ENCODE assay signal across 8 mouse cellular contexts in genomic region chr11:69096987-69097900, GRCm38 (mm10). TPM values are rescaled to one million over a fixed set of nuclear protein-coding genes. Genes with fewer than 3 reads are reported as not detected.
DNase-seq lines count a peak whose midpoint lies in the region; ATAC-seq and TF ChIP-seq lines count a peak whose summit lies in the region.

No protein-coding gene starts in this region.

- TF ChIP-seq CTCF in cerebellum, adult 2 months (IDR thresholded peaks at IDR 0.05; ENCODE audit: borderline replicate concordance, insufficient read depth, low read depth, low read length): no peak

- H3K4me1 ChIP-seq in cerebellum, adult 2 months (ENCODE audit: control insufficient read depth, insufficient read depth, low read length): peaks cover 29% of the 10 kb centered on the region
- H3K4me1 ChIP-seq in lung, embryonic 16.5 days (replicated peaks; ENCODE audit: control insufficient read depth, insufficient read depth, low read length): peaks cover 38% of the 10 kb centered on the region

- peaks cover 20% of the 10 kb centered on the region for H3K36me3 ChIP-seq in lung, embryonic 16.5 days (ENCODE audit: control insufficient read depth, insufficient read depth, low read length)

- 2% methylated on average over 29 of the region's 29 CpGs for WGBS in cerebellum, adult 2 months
- 1% methylated on average over 29 of the region's 29 CpGs for WGBS in lung, embryonic 16.5 days

- peak overlapping the region; percentile 85 for H3K27ac ChIP-seq in cerebellum, adult 2 months (ENCODE audit: insufficient read depth, low read length)
- peak overlapping the region; percentile 98 for H3K27ac ChIP-seq in lung, embryonic 16.5 days (ENCODE audit: low read length)

- TF ChIP-seq POLR2A in cerebellum, adult 2 months (IDR thresholded peaks at IDR 0.05; ENCODE audit: borderline replicate concordance, insufficient read depth, low read length): peak; percentile 40; the same call in 1 of the 2 replicates

- H3K4me2 ChIP-seq in lung, embryonic 16.5 days (ENCODE audit: low read depth, low read length): peak overlapping the region; percentile 96

- no peaks in the 10 kb centered on the region for H3K9me3 ChIP-seq in lung, embryonic 16.5 days (ENCODE audit: control insufficient read depth, low read length)

- peak; percentile 3 to 29 for ATAC-seq in hematopoietic stem cell, adult 5-6 weeks (replicated peaks in 1 of 2; ENCODE audit: insufficient read depth in 1 of 2, low FRiP score in 2 of 2, low TSS enrichment in 1 of 2, low read depth in 1 of 2, poor library complexity in 2 of 2, severe bottlenecking in 2 of 2)
- ATAC-seq in lung, embryonic 16.5 days (ENCODE audit: low read depth): peak; percentile 59

- H3K9ac ChIP-seq in lung, embryonic 16.5 days (ENCODE audit: low read length): peak overlapping the region; percentile 86

- no peaks in the 10 kb centered on the region for H3K27me3 ChIP-seq in cerebellum, adult 2 months (ENCODE audit: control insufficient read depth, insufficient read depth, low read length)
- no peaks in the 10 kb centered on the region for H3K27me3 ChIP-seq in lung, embryonic 16.5 days (ENCODE audit: control insufficient read depth, insufficient read depth, low read depth, low read length)

- H3K4me3 ChIP-seq in cerebellum, adult 2 months (replicated peaks; ENCODE audit: insufficient read depth, low read depth, low read length): peak overlapping the region; percentile 54
- peak overlapping the region; percentile 68 for H3K4me3 ChIP-seq in lung, embryonic 16.5 days (ENCODE audit: low read length)

- DNase-seq in ES-CJ7 (ENCODE audit: low read depth, low spot score): peak; percentile 81
- peak; percentile 92 for DNase-seq in cerebellum, adult 2 months
- peak; percentile 76 for DNase-seq in forelimb bud, embryonic 11.5 days (ENCODE audit: low read depth, low spot score)
- DNase-seq in layer of hippocampus, adult 9-11 months: peak; percentile 98
- DNase-seq in ovary, adult 18-20 months (ENCODE audit: low spot score): peak; percentile 99
- DNase-seq in thymus, postnatal 0 days (ENCODE audit: low spot score): peak; percentile 78

RNA-seq across cellular contexts. Expression of gene Per1, which starts 2.2 kb away (rescaled TPM):
- 34.4 and 37.2 TPM in 2 replicates for polyA plus RNA-seq in cerebellum, adult 2 months (2012; rRNA removed)
- 33.6 and 42.1 TPM in 2 replicates for total RNA-seq in hematopoietic stem cell, adult 5-6 weeks (2017)
- polyA plus RNA-seq in lung, embryonic 16.5 days (2015; fragmentation: Nextera tagmentation; extraction: Ambion mirVana): 31.1 and 32.4 TPM in 2 replicates
- 3.5 and 4.7 TPM in 2 replicates for polyA plus RNA-seq in thymus, postnatal 0 days (2015; fragmentation: Nextera tagmentation; extraction: Ambion mirVana)

RNA-seq across cellular contexts. Expression of gene Vamp2, which starts 9.0 kb away (rescaled TPM):
- 672 and 700 TPM in 2 replicates for polyA plus RNA-seq in cerebellum, adult 2 months (2012; rRNA removed)
- total RNA-seq in hematopoietic stem cell, adult 5-6 weeks (2017): 20.9 and 22.5 TPM in 2 replicates
- 80.6 and 85.2 TPM in 2 replicates for polyA plus RNA-seq in lung, embryonic 16.5 days (2015; fragmentation: Nextera tagmentation; extraction: Ambion mirVana)
- 35.9 and 38.5 TPM in 2 replicates for polyA plus RNA-seq in thymus, postnatal 0 days (2015; fragmentation: Nextera tagmentation; extraction: Ambion mirVana)

RNA-seq across cellular contexts. Expression of gene Hes7, which starts 23.0 kb away (rescaled TPM):
- polyA plus RNA-seq in cerebellum, adult 2 months (2012; rRNA removed): 0.44 and 0.59 TPM in 2 replicates
- total RNA-seq in hematopoietic stem cell, adult 5-6 weeks (2017): not detected in 2 replicates
- 0.38 and 0.43 TPM in 2 replicates for polyA plus RNA-seq in lung, embryonic 16.5 days (2015; fragmentation: Nextera tagmentation; extraction: Ambion mirVana)
- polyA plus RNA-seq in thymus, postnatal 0 days (2015; fragmentation: Nextera tagmentation; extraction: Ambion mirVana): 0.39 and 0.71 TPM in 2 replicates

RNA-seq across cellular contexts. Expression of gene 9130213A22Rik, which starts 25.1 kb away (rescaled TPM):
- polyA plus RNA-seq in cerebellum, adult 2 months (2012; rRNA removed): 1.3 and 1.4 TPM in 2 replicates
- not detected in 2 replicates for total RNA-seq in hematopoietic stem cell, adult 5-6 weeks (2017)
- polyA plus RNA-seq in lung, embryonic 16.5 days (2015; fragmentation: Nextera tagmentation; extraction: Ambion mirVana): 0.36 and 0.44 TPM in 2 replicates
- polyA plus RNA-seq in thymus, postnatal 0 days (2015; fragmentation: Nextera tagmentation; extraction: Ambion mirVana): 0.49 and 0.64 TPM in 2 replicates

RNA-seq across cellular contexts. Expression of gene Tmem107, which starts 26.6 kb away (rescaled TPM):
- polyA plus RNA-seq in cerebellum, adult 2 months (2012; rRNA removed): 13.4 and 15.8 TPM in 2 replicates
- total RNA-seq in hematopoietic stem cell, adult 5-6 weeks (2017): 22.0 and 39.1 TPM in 2 replicates
- 101 and 104 TPM in 2 replicates for polyA plus RNA-seq in lung, embryonic 16.5 days (2015; fragmentation: Nextera tagmentation; extraction: Ambion mirVana)
- 29.8 and 33.2 TPM in 2 replicates for polyA plus RNA-seq in thymus, postnatal 0 days (2015; fragmentation: Nextera tagmentation; extraction: Ambion mirVana)

Comparison
In these comparisons a context has a peak if more than half of its experiments do, and no peak if none do; other contexts are left out.
1. Peak in every context shown above with its lines: DNase-seq, ATAC-seq, H3K4me3 ChIP-seq and H3K27ac ChIP-seq.